Mouse (Mus musculus) megakaryocyte, embryonic 14.5 days (primary cell): Measurements from ENCODE around the gene Ddost.

Experiments
- FLI1 ChIP-seq: IDR thresholded peaks from 2 replicates; pipeline ENCODE4 v1.6.1; 2012; ENCODE audit warnings: low read length, inconsistent platforms, mixed read lengths
- GATA1 ChIP-seq: IDR thresholded peaks from 3 replicates; pipeline ENCODE4 v1.6.1; 2012; ENCODE audit warnings: mixed read lengths, low read length, inconsistent platforms, borderline replicate concordance

DNA sequence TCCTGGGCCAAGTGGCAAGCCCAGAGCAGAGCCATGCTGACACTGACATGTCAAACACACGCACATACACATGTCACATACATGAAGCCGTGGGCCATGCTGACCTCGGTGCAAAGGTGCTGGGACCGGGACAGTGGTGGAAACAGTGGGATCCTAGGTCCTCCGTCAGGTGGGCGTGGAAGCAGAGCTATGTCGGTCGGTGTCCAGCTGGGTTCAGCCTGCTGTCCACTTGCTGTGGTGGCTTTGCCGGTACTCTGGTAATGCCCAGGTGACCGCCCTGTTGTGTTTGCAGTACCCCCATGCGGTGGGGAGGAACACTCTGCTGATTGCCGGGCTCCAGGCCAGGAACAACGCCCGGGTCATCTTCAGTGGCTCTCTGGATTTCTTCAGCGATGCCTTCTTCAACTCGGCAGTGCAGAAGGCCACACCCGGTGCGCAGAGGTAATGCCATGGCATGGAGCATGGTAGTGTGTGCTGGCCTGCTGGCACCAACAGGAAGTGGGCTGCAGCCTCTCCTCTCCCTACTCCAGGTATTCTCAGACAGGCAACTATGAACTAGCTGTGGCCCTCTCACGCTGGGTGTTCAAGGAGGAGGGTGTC is 5.9 kb downstream of the Ddost start:
- TF ChIP-seq FLI1 (no peak), GATA1 (no peak)
